Mouse (Mus musculus): ENCODE results near the gene Pds5a. TPM values are rescaled to one million over a fixed set of nuclear protein-coding genes. Genes with fewer than 3 reads are reported as not detected.

Pds5a gene
- polyA plus RNA-seq, 1 experiment from 2014 or later: 79.3 TPM

Other genes starting within 250 kb of the Pds5a start
- not detected in 2 replicates for gene Gm43552, start 205.4 kb downstream of the Pds5a start, polyA plus RNA-seq (2015; fragmentation: Nextera tagmentation; extraction: Ambion mirVana)
- 131 and 133 TPM in 2 replicates for gene Smim14, start 161.1 kb downstream of the Pds5a start, polyA plus RNA-seq (2015; fragmentation: Nextera tagmentation; extraction: Ambion mirVana)
- 194 and 196 TPM in 2 replicates for gene Ube2k, start 161.0 kb downstream of the Pds5a start, polyA plus RNA-seq (2015; fragmentation: Nextera tagmentation; extraction: Ambion mirVana)
- 24.7 and 29.5 TPM in 2 replicates for gene N4bp2, start 65.2 kb upstream of the Pds5a start, polyA plus RNA-seq (2015; fragmentation: Nextera tagmentation; extraction: Ambion mirVana)
- 0.29 and 0.32 TPM in 2 replicates for gene Rhoh, start 162.9 kb upstream of the Pds5a start, polyA plus RNA-seq (2015; fragmentation: Nextera tagmentation; extraction: Ambion mirVana)
- not detected in 2 replicates for gene Chrna9, start 236.6 kb upstream of the Pds5a start, polyA plus RNA-seq (2015; fragmentation: Nextera tagmentation; extraction: Ambion mirVana)